Mouse (Mus musculus) heart, embryonic 16.5 days (tissue): ENCODE results near the gene Pm20d2. TPM values are rescaled to one million over a fixed set of nuclear protein-coding genes. Genes with fewer than 3 reads are reported as not detected.

ENCODE experiments used
- ATAC-seq: fragments of 200-750 bp; cut with Nextera tagmentation; replicated peaks from 2 replicates; pipeline ENCODE4 v1.8.0; 2017; ENCODE audit warnings: moderate number of reproducible peaks; ENCODE audit not compliant: insufficient read depth, low FRiP score; ENCODE audit errors: extremely low read depth
- H3K27ac ChIP-seq: fragments of 300-500 bp; sonication (generic); 2 replicates; pipeline ENCODE4 v1.5.1; 2014; ENCODE audit warnings: mild to moderate bottlenecking, low read length, control low read depth, moderate library complexity
- H3K27me3 ChIP-seq: fragments of 300-500 bp; sonication (generic); 2 replicates; pipeline ENCODE4 v1.6.1; 2014; ENCODE audit warnings: low read length, mixed read lengths; ENCODE audit not compliant: control insufficient read depth, insufficient read depth
- H3K36me3 ChIP-seq: fragments of 300-500 bp; sonication (generic); 2 replicates; pipeline ENCODE4 v1.6.1; 2014; ENCODE audit not compliant: control insufficient read depth, insufficient read depth
- H3K4me1 ChIP-seq: fragments of 300-500 bp; sonication (generic); 2 replicates; pipeline ENCODE4 v1.6.1; 2014; ENCODE audit warnings: low read length, mixed read lengths; ENCODE audit not compliant: control insufficient read depth, insufficient read depth
- H3K4me2 ChIP-seq: fragments of 300-500 bp; sonication (generic); 2 replicates; pipeline ENCODE4 v1.6.1; 2014; ENCODE audit warnings: low read depth, mild to moderate bottlenecking, control low read depth, low read length
- H3K4me3 ChIP-seq: fragments of 300-500 bp; sonication (generic); 2 replicates; pipeline ENCODE4 v1.5.1; 2014; ENCODE audit warnings: mild to moderate bottlenecking, control low read depth, low read length
- H3K9ac ChIP-seq: fragments of 300-500 bp; sonication (generic); 2 replicates; pipeline ENCODE4 v1.6.1; 2014; ENCODE audit warnings: low read length, control low read depth
- H3K9me3 ChIP-seq: fragments of 300-500 bp; sonication (generic); replicated peaks from 2 replicates; pipeline ENCODE4 v1.6.1; 2016; ENCODE audit warnings: low read length; ENCODE audit not compliant: control insufficient read depth
- WGBS: fragments of 180-500 bp; shearing (Covaris S2); extraction: QIAGEN DNeasy Blood & Tissue Kit; methylation state at CpG from one replicate; pipeline ENCODE4 v1.1.7; 2014; 5-methylcytosine and 5-hydroxymethylcytosine counted together
- polyA plus RNA-seq: library from polyadenylated mRNA; unstranded; fragments of >200 nt; fragmentation: Nextera tagmentation; extraction: Ambion mirVana; gene quantifications from 2 replicates; pipeline ENCODE4 v1.2.1, GENCODE M21; 2015

The Pm20d2 gene
- polyA plus RNA-seq, 1 experiment from 2014 or later, result 2.9 TPM

- H3K4me3 ChIP-seq, result no peak within 1 kb of the TSS
- no peaks in the 10 kb centered on the region for H3K27me3 ChIP-seq
- H3K9ac ChIP-seq, result no peak within 1 kb of the TSS
- H3K27ac ChIP-seq, result no peak within 1 kb of the TSS
- H3K4me1 ChIP-seq, result no peaks in the 10 kb centered on the region
- H3K4me2 ChIP-seq, result no peak within 1 kb of the TSS
- H3K9me3 ChIP-seq, result no peaks in the 10 kb centered on the region
- 65% methylated on average over 11 of the region's 11 CpGs for WGBS
- no peak for ATAC-seq
- no peaks in the 10 kb centered on the region for H3K36me3 ChIP-seq
These were observed 57.3 kb downstream of the Pm20d2 start, which contains the start of gene Gabrr1 for GRCm38 (mm10) chr4:33132221-33132620. Gene Gabrr1 (plus strand): TSS chr4:33132521.

GRCm38 (mm10) chr4:33125409-33126084, 64.0 kb downstream of the Pm20d2 start:
- H3K27me3 ChIP-seq, result no peaks in the 10 kb centered on the region
- WGBS, result 30% methylated on average over 10 of the region's 10 CpGs
- no peaks in the 10 kb centered on the region for H3K9me3 ChIP-seq
- H3K4me2 ChIP-seq, result peak overlapping the region; percentile 20; the same call in 1 of the 2 replicates
- peaks cover 3% of the 10 kb centered on the region; the same call in 1 of the 2 replicates for H3K4me1 ChIP-seq
- no peak; the same call in 1 of the 2 replicates for ATAC-seq
- H3K27ac ChIP-seq, result no peak overlapping the region
- H3K36me3 ChIP-seq, result no peaks in the 10 kb centered on the region
- H3K9ac ChIP-seq, result no peak overlapping the region
- H3K4me3 ChIP-seq, result no peak overlapping the region

GRCm38 (mm10) chr4:33124493-33124892, 65.0 kb downstream of the Pm20d2 start:
- 72% methylated on average over 6 of the region's 6 CpGs for WGBS
- ATAC-seq, result no peak; the same call in 1 of the 2 replicates

More at GRCm38 (mm10) chr4:33124493-33124892, 65.0 kb downstream of the Pm20d2 start:
- Histone ChIP-seq H3K27me3 (no peaks in the 10 kb centered on the region), H3K4me2 (no peak overlapping the region), H3K9ac (no peak overlapping the region), H3K4me3 (no peak overlapping the region), H3K9me3 (no peaks in the 10 kb centered on the region), H3K36me3 (no peaks in the 10 kb centered on the region), H3K4me1 (peaks cover 3% of the 10 kb centered on the region; the same call in 1 of the 2 replicates), H3K27ac (no peak overlapping the region)

Other genes with a start within 250 kb of the Pm20d2 start
- gene Ankrd6, start 238.9 kb downstream of the Pm20d2 start, polyA plus RNA-seq, result 4.7 and 5.6 TPM in 2 replicates
- 41.9 and 44.7 TPM in 2 replicates for gene Rragd, start 206.7 kb downstream of the Pm20d2 start, polyA plus RNA-seq
- 32.9 and 35.3 TPM in 2 replicates for gene Ube2j1, start 158.3 kb downstream of the Pm20d2 start, polyA plus RNA-seq
- 0.17 and 0.69 TPM in 2 replicates for gene Gabrr2, start 126.7 kb downstream of the Pm20d2 start, polyA plus RNA-seq
- 0.09 and 0.12 TPM in 2 replicates for gene Gabrr1, start 57.2 kb downstream of the Pm20d2 start, polyA plus RNA-seq
- 1.6 and 2.3 TPM in 2 replicates for gene Srsf12, start 19.3 kb upstream of the Pm20d2 start, polyA plus RNA-seq
- gene Pnrc1, start 100.4 kb upstream of the Pm20d2 start, polyA plus RNA-seq, result 77.8 and 86.2 TPM in 2 replicates
- gene Rngtt, start 120.6 kb upstream of the Pm20d2 start, polyA plus RNA-seq, result 15.1 and 16.4 TPM in 2 replicates